ENCODE assay signal across 30 mouse cellular contexts in the genomic region with DNA sequence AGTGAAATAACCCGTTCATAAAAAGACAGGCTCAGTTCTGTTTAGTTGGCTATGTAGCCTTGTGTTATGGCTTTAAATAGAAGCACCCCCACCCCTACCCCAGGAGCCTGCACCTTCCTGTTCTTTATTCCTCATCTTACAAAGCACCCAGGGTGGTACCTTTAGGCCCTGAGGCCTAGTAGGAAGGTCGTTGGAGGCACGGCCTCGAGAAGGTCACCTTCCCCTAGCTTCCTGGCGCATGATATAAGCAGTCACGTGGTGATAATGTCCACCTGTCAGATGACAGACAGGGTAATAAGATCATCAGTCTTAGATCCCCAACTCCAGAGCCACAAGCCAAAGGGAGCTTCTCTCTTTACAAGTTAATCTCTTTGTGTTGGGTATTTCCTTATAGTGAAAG.
A peak's percentile ranks its signal among the peaks of the same experiment; 100 is the strongest.
DNase-seq lines count a peak whose midpoint lies in the region; ATAC-seq and TF ChIP-seq lines count a peak whose summit lies in the region.
"Had no signal": no experiment of that assay in that cellular context is flagged by ENCODE, and none has a peak within 500 bp of the region (broad histone marks: within the 10 kb centered on the region; RNA-seq: fewer than 3 reads in every experiment).

No protein-coding gene starts in this region.

- no peak for ATAC-seq in heart, embryonic 12.5 days (ENCODE audit: insufficient number of reproducible peaks, low FRiP score)
- ATAC-seq: activated CD4-positive, CD25-positive, alpha-beta regulatory T cell, adult 4 months; CD4-positive, CD25-positive, alpha-beta regulatory T cell, adult 4 months; forebrain, embryonic 14.5 days; forebrain, embryonic 16.5 days; Patski had no signal

- peaks cover 25% of the 10 kb centered on the region for H3K4me1 ChIP-seq in heart, embryonic 12.5 days (replicated peaks)
- peaks cover 35% of the 10 kb centered on the region for H3K4me1 ChIP-seq in kidney, adult 2 months (ENCODE audit: control insufficient read depth, insufficient read depth, low read length)
- peaks cover 6% of the 10 kb centered on the region for H3K4me1 ChIP-seq in ES-Bruce4 (ENCODE audit: control insufficient read depth, insufficient read depth, low read length)
- H3K4me1 ChIP-seq: forebrain, embryonic 10.5 days; forebrain, embryonic 12.5 days had no signal

- H3K27ac ChIP-seq in heart, embryonic 12.5 days (ENCODE audit: poor library complexity, severe bottlenecking), result no peak overlapping the region
- peak overlapping the region; percentile 21 for H3K27ac ChIP-seq in kidney, adult 2 months (ENCODE audit: insufficient read depth, low read depth, low read length)
- peak overlapping the region; percentile 79; the same call in 1 of the 2 replicates for H3K27ac ChIP-seq in ES-Bruce4 (ENCODE audit: insufficient read depth, low read length)
- H3K27ac ChIP-seq: embryonic facial prominence, embryonic 13.5 days; embryonic facial prominence, embryonic 15.5 days; forebrain, embryonic 10.5 days; forebrain, embryonic 12.5 days had no signal

- TF ChIP-seq POLR2A in kidney, adult 2 months (IDR thresholded peaks at IDR 0.05; ENCODE audit: low read depth, low read length), result no peak
- TF ChIP-seq POLR2A in ES-Bruce4 (IDR thresholded peaks at IDR 0.05; ENCODE audit: insufficient read depth, low read length), result no peak

- no peak overlapping the region for H3K4me3 ChIP-seq in heart, embryonic 12.5 days
- H3K4me3 ChIP-seq in kidney, adult 2 months (ENCODE audit: insufficient read depth, low read depth, low read length), result no peak overlapping the region
- no peak overlapping the region for H3K4me3 ChIP-seq in ES-Bruce4 (ENCODE audit: low read depth, low read length)
- H3K4me3 ChIP-seq: embryonic facial prominence, embryonic 13.5 days; embryonic facial prominence, embryonic 15.5 days; erythroblast, embryonic 14.5 days; forebrain, embryonic 10.5 days; forebrain, embryonic 12.5 days had no signal

- TF ChIP-seq EP300 in ES-Bruce4 (IDR thresholded peaks at IDR 0.05; ENCODE audit: insufficient read depth, low read depth, low read length), result peak; percentile 100

- H3K27me3 ChIP-seq in heart, embryonic 12.5 days (replicated peaks), result no peaks in the 10 kb centered on the region
- no peaks in the 10 kb centered on the region for H3K27me3 ChIP-seq in kidney, adult 2 months (replicated peaks; ENCODE audit: control insufficient read depth, insufficient read depth, low read length)
- H3K27me3 ChIP-seq in ES-Bruce4 (ENCODE audit: control insufficient read depth, insufficient read depth, low read length, poor library complexity, severe bottlenecking), result no peaks in the 10 kb centered on the region
- H3K27me3 ChIP-seq: CH12.LX; embryonic facial prominence, embryonic 13.5 days; embryonic facial prominence, embryonic 15.5 days; forebrain, embryonic 12.5 days; Patski had no signal

- TF ChIP-seq CTCF in kidney, adult 2 months (conservative IDR thresholded peaks at IDR 0.05; ENCODE audit: insufficient read depth, insufficient read length, low read depth, low read length), result no peak
- no peak for TF ChIP-seq CTCF in ES-Bruce4 (IDR thresholded peaks at IDR 0.05; ENCODE audit: low read depth, low read length)

- WGBS in heart, embryonic 12.5 days, result 64% methylated on average over 6 of the region's 6 CpGs
- WGBS in kidney, adult 2 months, result 43% methylated on average over 6 of the region's 6 CpGs

- no peak overlapping the region for H3K4me2 ChIP-seq in heart, embryonic 12.5 days
- H3K4me2 ChIP-seq: embryonic facial prominence, embryonic 13.5 days; embryonic facial prominence, embryonic 15.5 days; forebrain, embryonic 12.5 days had no signal

- no peaks in the 10 kb centered on the region for H3K9me3 ChIP-seq in heart, embryonic 12.5 days (replicated peaks)
- H3K9me3 ChIP-seq in ES-Bruce4 (replicated peaks; ENCODE audit: control insufficient read depth, insufficient read depth, low read length, poor library complexity, severe bottlenecking), result no peaks in the 10 kb centered on the region
- H3K9me3 ChIP-seq: embryonic facial prominence, embryonic 13.5 days; embryonic facial prominence, embryonic 15.5 days; forebrain, embryonic 10.5 days; forebrain, embryonic 12.5 days; G1E had no signal

- H3K36me3 ChIP-seq in heart, embryonic 12.5 days, result no peaks in the 10 kb centered on the region
- H3K36me3 ChIP-seq in kidney, adult 2 months (ENCODE audit: control insufficient read depth, insufficient read depth, low read length), result no peaks in the 10 kb centered on the region
- no peaks in the 10 kb centered on the region for H3K36me3 ChIP-seq in ES-Bruce4 (ENCODE audit: control insufficient read depth, insufficient read depth, low read length, poor library complexity, severe bottlenecking)
- H3K36me3 ChIP-seq: embryonic facial prominence, embryonic 13.5 days; embryonic facial prominence, embryonic 15.5 days; forebrain, embryonic 10.5 days; forebrain, embryonic 12.5 days; G1E had no signal

- no peak overlapping the region for H3K9ac ChIP-seq in heart, embryonic 12.5 days
- H3K9ac ChIP-seq in ES-Bruce4 (ENCODE audit: low read depth, poor library complexity, severe bottlenecking), result no peak overlapping the region
- H3K9ac ChIP-seq: embryonic facial prominence, embryonic 13.5 days; embryonic facial prominence, embryonic 15.5 days; forebrain, embryonic 12.5 days had no signal

- DNase-seq in heart, adult 11 months, result peak; percentile 30
- DNase-seq in kidney, adult 2 months, result no peak
- no peak for DNase-seq in kidney, adult 8-10 months
- DNase-seq in R1 (ENCODE audit: low read depth, low spot score), result peak; percentile 52
- no peak for DNase-seq in frontal cortex, postnatal 36 days (ENCODE audit: low spot score in 2 of 2)
- DNase-seq in cerebellum, postnatal 14 days, result no peak
- DNase-seq: adrenal gland, adult 8-10 months; adrenal gland, postnatal 14 days; adrenal gland, postnatal 36 days; B cell, adult 2 months; cerebellum, adult 11-12 months; cerebellum, adult 2 months; cerebellum, adult 9-10 months; cerebellum, postnatal 10 days; cerebellum, postnatal 36 days; embryo, embryonic 11 days had no signal

Comparison
In these comparisons a context has a peak if more than half of its experiments do, and no peak if none do; other contexts are left out.
1. DNase-seq: peak in heart, adult 11 months (single experiment) and R1 (single experiment); none in kidney, adult 2 months (single experiment), kidney, adult 8-10 months (0 of 2), frontal cortex, postnatal 36 days (0 of 2) and cerebellum, postnatal 14 days (0 of 2).